Mouse (Mus musculus): ENCODE measurements around the gene Cdkal1.
A peak's percentile ranks its signal among the peaks of the same experiment; 100 is the strongest.

Gene Cdkal1

DNA sequence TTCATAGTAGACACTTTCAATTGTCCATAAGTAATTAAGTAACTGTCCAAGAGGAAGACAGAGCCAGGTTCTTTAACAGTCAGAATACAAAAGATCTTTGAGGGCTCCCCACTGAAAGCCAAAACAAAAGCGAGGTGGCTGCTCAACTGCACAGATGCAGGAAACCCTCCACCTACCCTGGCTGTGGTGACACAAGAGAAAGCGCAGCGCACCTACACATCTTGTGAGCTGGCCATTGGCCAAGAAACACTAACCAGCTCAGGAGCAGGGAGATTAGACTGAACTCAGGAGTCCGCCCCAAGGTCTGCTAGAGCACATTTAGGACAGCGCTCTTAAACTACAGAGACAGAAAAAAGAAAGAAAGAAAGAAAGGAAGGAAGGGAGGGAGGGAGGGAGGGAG, 226.9 kb downstream of the Cdkal1 start:
- peak in 1 of 2 experiments; percentile 15 for DNase-seq (ENCODE audit: low spot score in 2 of 2)

- DNase-seq (ENCODE audit: low spot score in 2 of 2), result no peak
Observed at GRCm38 (mm10) chr13:29627438-29628124, 227.9 kb downstream of the Cdkal1 start.

DNA sequence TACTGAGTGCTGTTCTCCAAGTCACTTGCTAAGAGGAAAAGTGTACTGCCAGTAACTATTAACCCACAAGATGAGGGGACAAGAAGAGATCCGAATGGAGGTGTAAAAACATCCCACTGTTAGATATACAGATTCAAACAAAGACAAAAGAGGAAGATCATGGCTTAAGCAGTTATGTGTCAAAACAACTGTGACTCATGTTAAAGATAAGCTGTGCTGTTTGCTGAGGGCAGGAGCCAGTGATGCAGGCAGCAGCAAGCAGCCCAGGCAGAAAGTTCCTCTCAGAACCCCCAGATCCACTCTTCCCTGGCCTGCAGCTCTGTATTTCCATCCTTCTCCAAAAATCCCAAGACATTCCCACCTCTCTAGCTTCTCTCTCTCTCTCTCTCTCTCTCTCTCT, 230.5 kb downstream of the Cdkal1 start:
- DNase-seq (ENCODE audit: low spot score in 2 of 2), result no peak

GRCm38 (mm10) chr13:29623636-29624239, 231.7 kb downstream of the Cdkal1 start:
- DNase-seq (ENCODE audit: low spot score in 2 of 2), result no peak

- DNase-seq (ENCODE audit: low spot score in 2 of 2), result no peak
Observed at GRCm38 (mm10) chr13:29621881-29622280, 233.6 kb downstream of the Cdkal1 start.

- DNase-seq (ENCODE audit: low spot score in 2 of 2), result no peak
Observed at GRCm38 (mm10) chr13:29621363-29621762, 234.1 kb downstream of the Cdkal1 start.

- no peak for DNase-seq (ENCODE audit: low spot score in 2 of 2)
Observed at GRCm38 (mm10) chr13:29620826-29621225, 234.6 kb downstream of the Cdkal1 start.

GRCm38 (mm10) chr13:29616654-29617171, 238.8 kb downstream of the Cdkal1 start:
- no peak for DNase-seq (ENCODE audit: low spot score in 2 of 2)

- DNase-seq (ENCODE audit: low spot score in 2 of 2), result no peak
Observed at GRCm38 (mm10) chr13:29615987-29616386, 239.5 kb downstream of the Cdkal1 start.

DNA sequence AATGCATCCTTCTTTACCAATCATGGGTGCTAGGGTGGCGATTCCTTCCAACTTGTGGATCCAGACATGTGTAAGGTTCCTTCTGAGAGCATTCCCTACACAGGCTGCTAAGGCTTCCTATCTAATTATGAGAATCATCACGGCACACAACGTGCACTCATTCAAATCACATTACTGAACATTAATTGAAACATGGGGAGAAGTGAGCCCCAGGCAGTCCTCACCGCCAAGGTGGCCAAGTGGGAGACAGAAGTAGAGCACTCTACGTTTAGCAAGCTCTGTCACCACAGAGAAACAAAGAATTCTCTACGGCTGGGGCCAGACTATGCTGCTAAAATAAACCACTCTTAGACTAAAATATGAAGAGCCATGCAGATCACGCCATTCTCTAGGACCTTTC, 240.4 kb downstream of the Cdkal1 start:
- DNase-seq (ENCODE audit: low spot score in 2 of 2), result no peak

DNA sequence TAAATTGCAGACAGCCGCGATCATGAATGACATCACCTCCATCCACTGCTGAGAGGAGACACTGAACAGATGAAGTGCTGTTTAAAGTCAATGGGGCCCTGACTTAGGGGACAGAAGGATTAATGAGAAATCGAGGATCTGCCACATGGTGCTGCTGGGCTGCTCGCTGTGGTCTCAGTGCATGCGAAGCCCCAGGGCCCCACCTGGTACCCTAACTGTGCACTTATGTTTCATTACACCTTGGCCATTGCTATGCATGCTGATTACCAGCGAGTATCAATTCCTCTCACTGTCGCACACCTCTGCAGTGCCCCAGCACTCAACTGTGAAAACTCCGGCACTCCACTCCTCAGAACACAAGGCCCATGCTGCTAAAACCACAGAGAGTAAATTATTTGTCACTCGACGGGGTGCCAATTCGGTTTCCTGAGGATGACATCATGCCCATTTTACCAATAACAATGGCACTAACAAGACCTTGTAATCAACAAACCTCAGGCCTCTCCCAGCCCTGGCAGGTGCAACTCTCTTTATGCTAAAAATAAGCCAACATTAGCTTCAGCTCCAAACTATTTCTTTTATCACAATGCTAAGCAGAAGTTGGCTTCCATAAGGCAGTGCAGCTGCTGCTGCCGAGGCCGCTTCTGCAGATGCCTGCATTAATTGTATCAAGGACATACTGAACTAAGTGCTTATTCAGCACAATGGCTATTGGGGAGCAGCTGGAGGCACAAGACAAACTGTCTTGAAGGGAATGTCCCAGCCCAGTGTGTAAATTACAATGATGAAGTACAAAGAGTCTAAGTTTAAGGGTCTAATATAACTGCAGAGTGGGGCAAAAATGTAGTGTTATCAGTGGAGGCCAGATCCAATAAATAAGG, 245.2 kb downstream of the Cdkal1 start:
- no peak for DNase-seq (ENCODE audit: low spot score in 2 of 2)

DNA sequence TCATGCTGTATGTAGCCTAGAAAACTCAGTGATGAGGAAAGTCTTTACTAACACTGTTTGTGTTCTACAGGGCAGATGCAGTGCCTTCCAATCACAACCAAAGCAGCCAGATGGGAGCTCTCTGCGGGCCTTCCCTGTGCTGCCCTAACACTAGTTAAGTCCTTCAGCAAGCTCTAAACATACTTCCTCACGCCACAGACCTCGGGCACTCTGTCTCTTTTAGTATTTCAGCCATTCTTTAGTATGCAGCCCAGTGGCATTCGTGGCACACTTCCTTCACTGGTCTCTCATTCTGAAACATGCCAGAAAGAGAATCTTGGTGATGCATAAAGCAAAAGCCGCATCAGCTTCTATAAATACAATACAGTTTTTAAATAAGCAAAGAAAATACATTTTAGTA, 246.0 kb downstream of the Cdkal1 start:
- no peak for DNase-seq (ENCODE audit: low spot score in 2 of 2)

- DNase-seq (ENCODE audit: low spot score in 2 of 2), result peak; percentile 25 to 62
Observed at GRCm38 (mm10) chr13:29604241-29604640, 251.2 kb downstream of the Cdkal1 start.

- DNase-seq (ENCODE audit: low spot score in 2 of 2), result no peak
Observed at GRCm38 (mm10) chr13:29603597-29603996, 251.9 kb downstream of the Cdkal1 start.

GRCm38 (mm10) chr13:29601033-29601432, 254.4 kb downstream of the Cdkal1 start:
- no peak for DNase-seq (ENCODE audit: low spot score in 2 of 2)

GRCm38 (mm10) chr13:29599646-29600045, 255.8 kb downstream of the Cdkal1 start:
- DNase-seq (ENCODE audit: low spot score in 2 of 2), result no peak

DNA sequence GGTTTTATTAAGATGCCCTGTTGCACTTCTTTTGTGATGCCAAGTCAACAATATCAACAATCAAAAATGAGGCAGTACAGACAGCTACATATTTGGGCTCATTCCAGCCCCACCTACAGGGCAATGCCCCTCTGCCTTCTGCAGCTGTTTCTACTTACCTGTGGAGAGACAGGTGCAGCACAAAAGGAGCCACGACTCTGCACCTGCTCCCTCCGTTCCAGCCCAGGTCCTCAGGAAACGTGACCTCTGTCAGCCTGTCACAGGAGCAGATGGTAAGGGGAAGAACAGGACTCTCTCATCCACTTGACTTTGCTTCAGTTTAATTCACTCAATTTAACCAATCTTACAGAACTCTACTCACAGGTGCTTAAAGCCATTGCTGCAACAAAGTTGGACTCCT, 258.7 kb downstream of the Cdkal1 start:
- DNase-seq (ENCODE audit: low spot score in 2 of 2), result no peak

DNA sequence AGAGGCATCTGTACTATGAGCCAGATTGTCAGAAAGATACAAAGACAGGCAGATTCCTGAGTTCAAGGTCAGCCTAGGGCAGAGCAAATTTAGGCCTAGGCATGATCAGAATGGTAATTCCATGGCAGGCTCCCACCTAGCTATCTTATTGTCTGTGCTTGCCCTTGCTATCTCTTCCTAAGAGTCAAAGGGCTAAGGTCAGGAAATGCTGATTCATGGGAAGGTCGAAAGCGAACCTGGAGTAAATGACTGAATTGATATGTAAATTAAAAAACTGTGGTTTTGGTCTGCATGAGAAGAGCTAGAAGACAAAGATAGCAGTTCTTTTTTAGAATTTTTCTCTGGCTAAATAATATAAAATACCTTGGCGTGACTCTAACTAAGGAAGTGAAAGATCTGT, 262.4 kb downstream of the Cdkal1 start:
- no peak for DNase-seq (ENCODE audit: low spot score in 2 of 2)

DNA sequence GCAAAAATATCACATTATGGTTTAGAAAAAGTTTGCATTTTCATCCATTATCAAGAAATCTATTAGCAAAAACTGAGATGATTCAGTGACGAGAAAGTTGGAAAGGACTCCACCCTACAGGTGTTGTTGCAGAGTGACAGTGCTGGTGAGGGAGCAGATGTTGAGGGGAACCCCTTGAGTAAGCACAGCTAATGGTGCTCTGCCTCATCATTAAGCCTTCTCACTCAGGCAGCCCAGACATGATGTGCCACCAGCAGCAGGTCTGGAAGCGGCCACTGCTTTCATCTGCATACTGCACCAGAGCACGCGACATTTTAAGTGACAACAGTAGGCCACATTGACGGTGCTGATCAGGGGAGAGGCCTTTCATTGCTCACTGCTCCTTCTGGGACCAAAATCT, 264.8 kb downstream of the Cdkal1 start:
- DNase-seq (ENCODE audit: low spot score in 2 of 2), result no peak

DNA sequence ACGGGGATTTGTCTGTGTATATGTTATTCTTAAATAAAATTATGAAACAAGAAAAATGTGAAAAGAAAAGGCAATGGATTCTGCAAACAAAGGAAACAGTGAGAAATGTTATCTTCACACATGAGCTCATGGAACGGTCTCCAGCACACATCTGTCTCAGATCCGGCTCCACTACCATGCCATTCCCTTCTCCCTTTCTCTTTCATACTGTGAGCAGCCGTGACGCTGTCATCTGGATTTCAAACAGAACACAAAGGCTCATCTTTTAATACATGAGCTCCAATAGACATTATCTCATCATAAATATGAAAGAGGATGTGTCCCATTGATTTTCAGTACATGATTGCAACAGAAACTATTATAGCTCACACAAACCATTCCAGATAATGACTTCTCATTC, 265.3 kb downstream of the Cdkal1 start:
- no peak for DNase-seq (ENCODE audit: low spot score in 2 of 2)

DNA sequence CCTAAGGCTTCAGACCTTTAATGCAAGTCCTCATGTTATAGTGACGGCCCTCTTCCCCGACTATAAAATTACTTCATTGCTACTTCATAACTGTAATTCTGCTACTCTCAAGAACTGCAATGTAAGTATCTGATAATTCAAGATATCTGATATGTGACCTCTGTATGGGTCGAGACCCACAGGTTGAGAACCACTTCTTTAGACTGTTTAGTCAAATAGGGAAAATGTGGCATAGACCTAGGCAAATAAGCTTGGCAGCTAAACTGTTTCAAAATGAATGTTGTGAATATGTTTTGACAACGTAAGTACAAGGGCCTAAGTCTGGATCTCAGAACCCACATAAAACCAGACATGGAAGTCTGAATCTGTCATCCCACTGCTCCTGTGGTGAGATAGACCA, 266.8 kb downstream of the Cdkal1 start:
- no peak for DNase-seq (ENCODE audit: low spot score in 2 of 2)

Data from thymus, postnatal 10 days (tissue).